Mouse (Mus musculus) duodenum, adult 2 months (tissue): Measurements from ENCODE around the gene Olfr1360. TPM values are rescaled to one million over a fixed set of nuclear protein-coding genes. Genes with fewer than 3 reads are reported as not detected.

Experiments
- polyA plus RNA-seq: library from polyadenylated mRNA; depleted of rRNA; stranded (reverse); fragments of >200 nt; gene quantifications from 2 replicates; pipeline ENCODE4 v1.2.3, GENCODE M21; 2012; ENCODE audit warnings: low replicate concordance; rRNA removed

Gene Olfr1360
- not detected in 2 replicates for polyA plus RNA-seq

GRCm38 (mm10) chr13:21677305-21677704 lies at the start of gene Olfr1360:
Olfr1360 (minus strand) TSS chr13:21677405.

GRCm38 (mm10) chr13:21721757-21722372 lies 44.7 kb upstream of the Olfr1360 start, which contains the start of gene Hist1h2bm:
Hist1h2bm (plus strand) TSS chr13:21722044.

GRCm38 (mm10) chr13:21717397-21718357 lies 40.5 kb upstream of the Olfr1360 start, which contains the start of gene Hist1h3h:
Hist1h3h (plus strand) TSS chr13:21717659.

GRCm38 (mm10) chr13:21715864-21716539 lies 38.8 kb upstream of the Olfr1360 start, which contains the start of the genes Hist1h2bl and Hist1h2ai:
Hist1h2bl (minus strand) TSS chr13:21716143.
Hist1h2ai (plus strand) TSS chr13:21716422.

GRCm38 (mm10) chr13:21697811-21698210 lies 20.6 kb upstream of the Olfr1360 start, which contains the start of gene Olfr1359:
Olfr1359 (plus strand) TSS chr13:21698111.

GRCm38 (mm10) chr13:21663286-21663685 lies 13.9 kb downstream of the Olfr1360 start, which contains the start of gene Olfr1361:
Olfr1361 (minus strand) TSS chr13:21663386.

GRCm38 (mm10) chr13:21642418-21642817 lies 34.8 kb downstream of the Olfr1360 start, which contains the start of gene Olfr11:
Olfr11 (minus strand) TSS chr13:21642518.

Other genes with a start within 250 kb of the Olfr1360 start
- 0.07 and 0.13 TPM in 2 replicates for gene Pgbd1, start 236.3 kb downstream of the Olfr1360 start, polyA plus RNA-seq
- 1.2 and 2.0 TPM in 2 replicates for gene Zscan26, start 223.7 kb downstream of the Olfr1360 start, polyA plus RNA-seq
- gene Nkapl, start 208.9 kb downstream of the Olfr1360 start, polyA plus RNA-seq: 0.28 TPM in 1 of 2 replicates, not detected in the other
- 0.07 and 0.11 TPM in 2 replicates for gene Zkscan4, start 198.5 kb downstream of the Olfr1360 start, polyA plus RNA-seq
- gene Gm10065, start 198.0 kb downstream of the Olfr1360 start, polyA plus RNA-seq: not detected in 2 replicates
- gene AK157302, start 182.2 kb downstream of the Olfr1360 start, polyA plus RNA-seq: not detected in 2 replicates
- gene Gm11273, start 176.0 kb downstream of the Olfr1360 start, polyA plus RNA-seq: 34.6 and 52.3 TPM in 2 replicates
- 0.26 and 0.42 TPM in 2 replicates for gene Zkscan8, start 146.3 kb downstream of the Olfr1360 start, polyA plus RNA-seq
- not detected in 2 replicates for gene Olfr1366, start 134.6 kb downstream of the Olfr1360 start, polyA plus RNA-seq
- gene Olfr1535, start 117.5 kb downstream of the Olfr1360 start, polyA plus RNA-seq: not detected in 2 replicates
- gene Olfr1364, start 95.6 kb downstream of the Olfr1360 start, polyA plus RNA-seq: not detected in 2 replicates
- not detected in 2 replicates for gene Olfr1362, start 63.4 kb downstream of the Olfr1360 start, polyA plus RNA-seq
- gene Olfr11, start 34.9 kb downstream of the Olfr1360 start, polyA plus RNA-seq: not detected in 2 replicates
- gene Olfr1361, start 14.0 kb downstream of the Olfr1360 start, polyA plus RNA-seq: not detected in 2 replicates
- not detected in 2 replicates for gene Olfr1359, start 20.7 kb upstream of the Olfr1360 start, polyA plus RNA-seq
- 7.5 and 8.8 TPM in 2 replicates for gene Hist1h2bl, start 38.7 kb upstream of the Olfr1360 start, polyA plus RNA-seq
- gene Hist1h2ai, start 39.0 kb upstream of the Olfr1360 start, polyA plus RNA-seq: 13.1 and 96.4 TPM in 2 replicates
- 70.2 and 104 TPM in 2 replicates for gene Hist1h3h, start 40.3 kb upstream of the Olfr1360 start, polyA plus RNA-seq
- gene Hist1h2bm, start 44.6 kb upstream of the Olfr1360 start, polyA plus RNA-seq: 3.8 and 7.0 TPM in 2 replicates
- 3.1 and 3.3 TPM in 2 replicates for gene Hist1h4j, start 57.7 kb upstream of the Olfr1360 start, polyA plus RNA-seq
- gene Hist1h4k, start 73.1 kb upstream of the Olfr1360 start, polyA plus RNA-seq: 26.4 and 32.3 TPM in 2 replicates
- 28.1 and 60.3 TPM in 2 replicates for gene Hist1h2ak, start 76.4 kb upstream of the Olfr1360 start, polyA plus RNA-seq
- 10.3 and 18.9 TPM in 2 replicates for gene Hist1h2bn, start 76.7 kb upstream of the Olfr1360 start, polyA plus RNA-seq
- 1.6 and 2.1 TPM in 2 replicates for gene Hist1h1b, start 103.2 kb upstream of the Olfr1360 start, polyA plus RNA-seq
- gene Hist1h3i, start 106.0 kb upstream of the Olfr1360 start, polyA plus RNA-seq: 76.2 and 99.7 TPM in 2 replicates
- 8.4 and 153 TPM in 2 replicates for gene Hist1h2an, start 109.8 kb upstream of the Olfr1360 start, polyA plus RNA-seq
- 2.6 and 4.6 TPM in 2 replicates for gene Hist1h2bp, start 110.1 kb upstream of the Olfr1360 start, polyA plus RNA-seq
- 23.5 and 27.4 TPM in 2 replicates for gene Hist1h2bq, start 132.8 kb upstream of the Olfr1360 start, polyA plus RNA-seq
- gene Hist1h2ao, start 133.1 kb upstream of the Olfr1360 start, polyA plus RNA-seq: not detected in 2 replicates
- 1.3 and 6.9 TPM in 2 replicates for gene Hist1h4m, start 134.3 kb upstream of the Olfr1360 start, polyA plus RNA-seq
- 20.7 and 25.5 TPM in 2 replicates for gene Hist1h4n, start 154.8 kb upstream of the Olfr1360 start, polyA plus RNA-seq
- 223 and 1,937 TPM in 2 replicates for gene Hist1h2ap, start 156.1 kb upstream of the Olfr1360 start, polyA plus RNA-seq
- gene Hist1h2br, start 156.3 kb upstream of the Olfr1360 start, polyA plus RNA-seq: 22.5 and 29.8 TPM in 2 replicates